Mouse (Mus musculus): ENCODE data around the gene Tmem25.

The Tmem25 gene

DNA sequence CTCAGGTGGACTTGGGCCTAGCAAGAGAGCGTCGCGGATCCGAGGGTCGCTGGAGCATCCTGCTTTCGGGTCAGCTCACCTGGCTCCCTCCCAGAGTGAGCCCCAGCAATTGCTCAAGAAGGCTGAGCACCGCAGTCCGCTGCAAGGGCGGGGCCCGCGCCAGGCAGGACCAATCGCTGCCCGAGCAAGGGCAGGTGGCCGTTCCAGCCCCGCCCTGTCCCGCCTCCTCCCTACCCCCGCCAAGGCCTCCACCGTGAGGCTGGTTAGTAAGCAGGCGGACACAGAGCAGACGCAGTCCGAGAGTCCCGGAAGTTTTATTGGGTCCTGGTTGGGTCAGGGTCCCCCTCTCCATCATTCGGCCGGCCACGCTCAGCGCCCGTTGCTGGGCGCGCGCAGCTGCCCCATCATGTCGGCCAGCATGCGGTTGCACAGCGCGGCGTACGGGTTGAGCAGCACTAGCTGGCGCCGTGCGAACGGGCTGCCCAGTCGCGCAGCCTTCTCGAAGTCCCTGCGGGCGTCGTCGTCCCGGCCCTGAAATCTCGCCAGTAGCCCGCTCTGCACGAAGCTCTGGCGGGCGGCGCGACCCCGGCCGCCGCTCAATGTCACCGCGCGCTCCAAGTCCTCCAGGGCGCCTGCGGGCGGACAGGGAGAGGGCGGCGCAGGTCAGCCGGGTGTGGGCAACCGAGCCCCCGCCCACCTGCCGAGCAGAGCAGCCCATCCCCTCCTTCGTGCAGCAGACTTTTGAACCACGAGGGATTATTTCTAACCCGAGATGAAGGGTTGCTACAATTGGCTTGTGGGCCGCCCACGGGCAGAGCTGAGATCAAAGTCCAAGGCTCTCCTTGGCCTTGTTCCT lies at the start of gene Tmem25:
Tmem25 (minus strand) TSS at position 206 of the 856 bp plus-strand sequence.
- peak; percentile 77 to 85 for DNase-seq (ENCODE audit: low spot score in 2 of 2)

DNA sequence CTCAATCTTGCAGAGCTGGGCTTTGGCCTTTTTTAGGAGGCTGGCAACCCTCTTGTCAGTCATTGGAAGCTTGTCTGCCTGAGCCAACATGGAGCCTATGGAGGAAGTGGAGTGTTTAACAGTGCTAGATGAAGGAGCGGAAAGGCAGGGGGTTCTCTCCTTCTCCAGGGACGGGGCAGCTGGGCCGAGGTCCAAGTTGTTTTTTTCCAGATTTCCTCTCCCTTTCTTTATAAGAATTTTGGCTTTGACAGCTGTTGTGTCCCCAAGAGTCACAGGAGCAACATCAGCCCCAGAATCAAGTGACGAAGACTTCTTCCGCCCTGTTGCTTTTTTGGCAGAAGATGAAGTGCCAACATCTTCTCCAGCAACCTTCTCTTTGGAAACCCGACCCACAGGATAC lies 48.3 kb upstream of the Tmem25 start:
- DNase-seq (ENCODE audit: low spot score in 2 of 2) = no peak

DNA sequence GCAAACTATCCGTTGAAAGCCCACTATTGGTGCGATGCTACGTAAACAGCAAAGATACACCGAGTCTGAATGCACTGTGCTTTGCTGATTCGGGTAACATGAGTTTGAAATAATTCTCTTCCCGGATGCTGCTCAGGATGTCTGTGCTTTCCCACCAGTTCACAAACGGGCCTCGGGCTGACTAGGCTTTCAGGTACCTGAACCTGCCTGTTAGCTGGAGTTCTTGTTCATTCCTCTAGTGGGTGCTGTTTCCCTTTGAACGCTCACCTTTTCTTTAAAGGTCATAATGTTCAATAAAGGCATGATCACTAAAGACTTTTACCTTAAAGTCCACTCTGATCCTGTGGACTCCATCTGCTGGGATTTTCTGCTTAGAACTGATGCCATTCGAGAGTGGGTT lies 42.1 kb upstream of the Tmem25 start:
- peak in 1 of 2 experiments; percentile 24 for DNase-seq (ENCODE audit: low spot score in 2 of 2)

DNA sequence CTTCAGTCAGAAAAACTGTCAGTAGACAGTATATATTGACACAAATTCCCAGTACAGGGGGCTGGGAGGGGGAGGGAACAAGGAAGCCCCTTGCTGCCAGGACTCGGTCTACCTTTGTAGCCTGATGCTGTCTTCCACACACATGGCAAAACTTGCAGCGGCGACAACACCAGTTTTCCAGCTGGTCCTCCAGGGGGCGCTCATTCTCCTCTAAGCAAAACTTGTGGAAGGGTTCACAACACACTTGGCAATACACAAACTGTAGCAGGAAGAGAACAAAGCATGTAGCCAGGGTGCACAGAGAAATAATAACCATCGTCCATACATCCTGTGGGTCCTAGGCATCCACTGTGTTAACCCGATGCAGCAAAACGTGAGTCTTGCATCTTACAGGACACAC lies 37.3 kb upstream of the Tmem25 start:
- DNase-seq (ENCODE audit: low spot score in 2 of 2) = peak; percentile 71 to 90

DNA sequence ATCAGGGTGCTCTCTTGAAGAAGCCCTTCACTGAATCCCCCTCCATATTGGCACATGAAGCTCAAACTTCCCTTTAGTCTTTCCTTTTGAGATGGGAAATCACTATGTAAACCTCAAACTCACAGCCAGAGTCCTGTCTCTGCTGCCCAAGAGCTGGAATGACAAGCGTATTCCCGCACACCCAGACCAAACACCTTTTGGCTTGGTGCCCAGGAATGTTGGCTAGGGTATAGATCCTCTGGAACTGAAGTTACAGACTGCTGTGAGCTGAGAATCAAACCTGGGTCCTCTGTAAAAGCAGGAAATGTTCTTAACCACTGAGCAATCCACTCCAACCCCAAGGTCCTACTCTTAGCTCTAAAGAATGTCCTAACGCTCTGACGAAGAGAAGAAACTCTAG lies 33.2 kb upstream of the Tmem25 start:
- no peak for DNase-seq (ENCODE audit: low spot score in 2 of 2)

DNA sequence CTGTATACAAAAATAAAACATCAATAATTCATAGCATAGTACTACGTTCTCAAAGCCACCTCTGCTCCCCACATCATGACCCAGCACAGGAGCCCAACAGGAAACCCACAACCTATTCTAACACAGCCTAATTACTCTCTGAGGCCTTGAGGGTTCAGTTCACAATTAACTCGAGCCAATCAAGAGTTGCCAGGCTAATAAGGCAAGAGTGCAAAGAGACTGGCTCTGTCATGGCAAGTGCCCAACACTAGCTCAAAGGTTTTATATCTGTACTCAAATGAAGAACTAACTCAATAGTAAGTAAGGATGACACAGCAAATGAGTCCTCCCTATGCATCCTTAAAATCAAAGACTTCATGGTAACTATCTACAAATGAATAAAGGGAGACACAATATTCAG lies 31.4 kb upstream of the Tmem25 start:
- DNase-seq (ENCODE audit: low spot score in 2 of 2) = no peak

GRCm38 (mm10) chr9:44828944-44829343 lies 29.8 kb upstream of the Tmem25 start:
- no peak for DNase-seq (ENCODE audit: low spot score in 2 of 2)

GRCm38 (mm10) chr9:44826660-44827059 lies 27.6 kb upstream of the Tmem25 start:
- DNase-seq (ENCODE audit: low spot score in 2 of 2) = no peak

- no peak for DNase-seq (ENCODE audit: low spot score in 2 of 2)
Measured at GRCm38 (mm10) chr9:44819920-44820827, 21.1 kb upstream of the Tmem25 start.

DNA sequence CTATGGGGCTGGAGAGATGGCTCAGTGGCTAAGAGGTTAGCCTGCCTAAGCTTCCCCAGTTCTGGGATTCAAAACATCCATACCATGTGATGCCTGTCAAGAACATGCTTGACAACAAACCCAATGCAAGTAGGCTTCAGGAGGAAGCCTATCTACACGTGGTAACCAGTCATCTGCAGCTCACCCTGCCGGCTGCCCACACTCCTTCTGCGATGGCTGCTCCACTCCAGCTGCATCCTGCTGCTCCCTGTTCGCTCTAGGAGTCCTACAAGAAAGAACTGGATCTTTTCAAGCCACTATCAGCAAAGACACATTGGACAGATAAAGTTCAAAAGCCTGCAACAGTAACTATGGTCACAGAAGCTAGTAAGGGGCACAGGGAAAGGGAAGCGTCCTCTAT lies 18.4 kb upstream of the Tmem25 start:
- DNase-seq (ENCODE audit: low spot score in 2 of 2) = no peak

DNA sequence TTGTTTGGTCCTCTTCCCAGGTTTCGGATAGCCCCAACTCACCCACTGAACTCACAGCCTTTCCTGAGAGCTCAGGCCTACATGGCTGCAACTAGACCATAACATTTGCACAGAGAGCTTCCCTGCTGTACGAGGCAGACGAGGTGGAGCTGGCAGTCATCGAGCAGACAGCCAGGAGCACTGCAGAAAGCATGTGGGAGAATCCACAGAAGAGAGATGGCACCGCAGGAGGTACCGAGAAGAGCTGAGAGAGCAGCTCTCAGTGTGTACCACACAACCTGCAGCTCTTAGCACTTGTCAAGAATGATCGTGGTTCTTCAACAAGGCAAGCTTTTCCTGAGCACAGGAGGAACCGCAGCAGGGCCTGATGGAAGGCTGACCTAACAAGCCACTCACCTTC lies 15.1 kb upstream of the Tmem25 start:
- no peak for DNase-seq (ENCODE audit: low spot score in 2 of 2)

DNA sequence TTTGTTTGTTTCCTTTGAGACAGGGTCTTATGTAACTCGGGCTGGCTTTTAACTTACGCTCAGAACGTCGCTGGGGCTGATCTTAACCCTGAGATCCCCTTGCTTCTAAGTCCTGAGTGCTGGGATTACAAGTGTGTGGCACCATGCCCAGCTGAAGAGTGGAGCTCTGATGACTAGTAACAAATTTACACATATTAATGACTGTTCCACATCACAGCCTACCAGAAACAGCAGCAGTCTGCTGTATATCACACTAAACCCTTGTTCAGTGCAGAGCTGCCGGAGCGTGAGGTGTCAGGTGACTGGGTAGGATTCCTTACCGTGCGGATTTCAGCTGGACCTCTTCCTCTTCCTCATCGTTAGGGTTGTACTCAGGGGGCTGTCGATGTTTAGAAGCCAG lies 11.2 kb upstream of the Tmem25 start:
- DNase-seq (ENCODE audit: low spot score in 2 of 2) = no peak

DNA sequence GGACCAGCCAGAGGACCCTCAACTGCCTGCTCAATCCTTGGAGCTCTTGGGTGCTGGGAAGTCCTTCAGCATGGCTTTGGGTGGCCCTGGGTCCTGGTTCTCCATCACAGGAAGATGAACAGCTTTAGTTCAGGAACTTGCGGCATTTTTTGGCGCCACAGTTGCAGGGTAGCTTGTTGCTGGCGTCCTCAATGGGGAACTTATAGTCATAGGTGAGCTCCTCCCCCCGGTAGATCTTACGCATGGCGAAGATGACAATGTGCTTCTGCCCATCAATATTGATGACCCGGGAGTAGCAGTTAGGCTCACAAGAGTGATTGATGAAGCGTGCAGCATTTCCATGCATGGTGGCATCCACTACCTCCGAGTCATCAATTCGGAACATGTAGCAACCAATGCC lies 8.7 kb upstream of the Tmem25 start:
- DNase-seq (ENCODE audit: low spot score in 2 of 2) = no peak

DNA sequence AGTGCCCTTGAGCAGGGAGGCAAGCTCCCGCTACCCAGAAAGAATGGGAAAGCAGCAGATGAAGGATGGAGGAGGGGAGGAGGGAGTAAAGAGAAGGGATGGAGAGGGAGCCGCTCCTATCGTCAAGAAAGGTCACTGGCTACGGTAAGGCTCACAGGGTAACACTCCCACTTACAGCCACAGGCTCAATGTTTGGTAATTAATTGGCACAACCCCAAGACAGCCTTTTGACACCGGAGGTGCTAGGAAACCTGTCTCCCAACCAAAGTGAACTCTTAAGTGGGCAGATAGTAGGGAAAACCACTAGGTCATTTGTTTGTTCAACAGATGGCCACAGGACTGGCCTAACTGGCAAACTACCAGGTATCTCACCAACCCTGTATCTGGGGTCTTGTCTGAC lies 8.0 kb upstream of the Tmem25 start:
- no peak for DNase-seq (ENCODE audit: low spot score in 2 of 2)

DNA sequence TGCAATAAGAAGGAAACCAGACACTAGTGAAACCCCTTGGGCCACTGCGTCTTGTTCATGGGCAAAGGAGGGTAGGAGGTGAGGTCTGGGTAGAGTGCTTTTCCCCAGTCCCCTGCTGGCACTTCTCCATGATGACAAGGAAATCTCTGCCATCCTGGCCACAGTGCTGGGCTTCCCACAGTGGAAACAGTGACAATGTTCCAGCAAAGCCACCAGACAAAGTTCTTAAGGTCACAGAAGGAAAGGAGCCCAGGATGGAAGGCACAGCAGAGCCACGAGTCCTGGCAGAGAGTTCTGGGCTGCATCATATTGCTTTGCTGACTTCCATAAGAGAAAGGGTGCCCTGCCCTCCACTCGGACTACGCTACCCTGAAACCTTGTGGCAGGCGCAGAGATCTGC lies 6.4 kb upstream of the Tmem25 start:
- no peak for DNase-seq (ENCODE audit: low spot score in 2 of 2)

DNA sequence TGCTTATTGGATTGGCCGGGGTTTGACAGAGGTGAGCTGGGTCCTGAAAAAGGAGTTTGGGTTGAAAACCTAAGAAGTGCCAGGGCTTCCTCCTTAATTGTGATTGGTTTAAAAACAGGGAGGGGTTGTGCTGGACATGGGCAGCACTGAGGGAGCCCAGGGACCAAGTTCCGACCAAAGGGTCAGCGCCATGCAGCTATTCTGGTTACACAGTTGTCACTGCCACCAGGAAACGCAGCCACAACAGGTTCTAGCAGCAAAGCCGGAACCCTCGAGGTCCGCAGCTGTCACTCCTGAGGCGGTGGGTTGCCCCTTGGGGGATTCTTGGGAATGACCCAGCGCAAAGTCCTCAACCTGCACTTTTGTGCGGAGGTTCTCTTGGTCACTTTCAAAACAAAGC lies 5.6 kb upstream of the Tmem25 start:
- no peak for DNase-seq (ENCODE audit: low spot score in 2 of 2)

- DNase-seq (ENCODE audit: low spot score in 2 of 2) = no peak
Measured at GRCm38 (mm10) chr9:44802808-44803450, 3.8 kb upstream of the Tmem25 start, which contains the start of gene Ttc36. TSS of gene Ttc36 (minus strand) at chr9:44803072.

DNA sequence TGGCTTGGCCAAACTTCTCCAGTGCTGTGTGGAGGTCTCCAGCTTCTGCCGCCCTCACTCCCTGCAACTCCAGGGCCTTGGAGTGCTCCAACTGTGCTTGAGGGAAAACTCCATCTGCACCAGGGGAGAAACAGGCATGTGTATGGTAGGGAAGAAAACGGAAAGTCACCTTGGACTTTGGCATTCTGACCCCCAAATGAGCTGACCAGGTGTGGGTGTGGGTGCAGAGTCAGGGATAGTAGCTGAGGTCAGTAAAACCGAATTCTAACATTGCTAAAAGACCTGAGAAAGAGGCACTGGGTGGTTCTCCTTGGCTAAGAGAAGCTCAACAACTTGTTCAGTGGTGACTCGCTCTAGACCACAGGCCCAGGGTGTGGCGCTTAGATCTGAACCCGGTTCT lies 2.6 kb upstream of the Tmem25 start:
- no peak for DNase-seq (ENCODE audit: low spot score in 2 of 2)

DNA sequence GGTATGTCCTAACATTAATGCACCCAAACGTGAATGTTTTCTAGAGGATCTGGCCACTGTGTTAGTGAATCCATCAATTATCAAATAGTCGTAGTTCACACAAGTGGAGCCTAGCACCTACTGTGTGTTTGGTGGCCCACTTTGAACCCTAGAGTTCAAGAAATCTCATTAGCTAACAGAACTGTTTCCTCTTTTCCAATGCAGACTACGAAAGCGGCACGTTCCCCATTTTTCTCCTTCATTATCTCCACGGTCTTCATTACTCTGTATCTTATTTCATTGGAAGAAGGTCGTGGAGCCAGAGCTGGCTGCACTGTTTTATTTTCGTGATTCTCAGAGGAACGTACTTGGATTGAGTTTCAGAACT lies 834 bp upstream of the Tmem25 start:
- DNase-seq (ENCODE audit: low spot score in 2 of 2) = no peak

- no peak for DNase-seq (ENCODE audit: low spot score in 2 of 2)
Measured at GRCm38 (mm10) chr9:44798298-44798697, 809 bp downstream of the Tmem25 start.

DNA sequence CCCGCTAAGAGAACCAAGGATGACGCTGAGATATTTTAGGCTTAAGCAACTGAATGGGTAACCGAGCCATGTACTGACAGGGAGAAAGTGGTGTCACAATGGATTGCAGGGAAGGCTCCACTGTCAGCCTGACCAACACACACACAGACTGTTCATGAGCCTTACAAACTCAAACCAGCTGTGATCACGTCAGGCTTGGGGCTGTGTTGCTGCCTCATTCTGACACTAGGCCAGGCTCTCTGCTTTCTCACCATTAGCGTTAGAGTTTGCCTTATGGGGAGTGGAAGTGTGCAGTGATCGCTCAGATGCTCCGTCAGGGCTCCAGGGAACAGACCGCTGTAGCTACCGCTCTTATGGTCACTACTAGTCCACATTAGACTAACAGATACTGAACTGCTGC lies 6.3 kb downstream of the Tmem25 start:
- no peak for DNase-seq (ENCODE audit: low spot score in 2 of 2)

Measured in spleen, postnatal 4 days (tissue).